Mouse (Mus musculus) thymus, adult 2 months (tissue): ENCODE data around the gene Itpr2.

Source experiments
- CTCF ChIP-seq: fragments of 200-500 bp; IDR thresholded peaks from 2 replicates; pipeline ENCODE4 v1.5.1; 2012; ENCODE audit warnings: mild to moderate bottlenecking, control low read depth, low read length, moderate library complexity, borderline replicate concordance; ENCODE audit not compliant: control insufficient read depth, poor library complexity, insufficient read depth; ENCODE audit errors: extremely low read depth
- POLR2A ChIP-seq: fragments of 200-500 bp; IDR thresholded peaks from 2 replicates; pipeline ENCODE4 v1.6.1; 2012; ENCODE audit warnings: mild to moderate bottlenecking, low read length, control low read depth, moderate library complexity; ENCODE audit not compliant: control insufficient read depth, poor library complexity, insufficient read depth; ENCODE audit errors: extremely low read depth

GRCm38 (mm10) chr6:146387039-146387713 is 114.8 kb downstream of the Itpr2 start:
- TF ChIP-seq CTCF = no peak
- TF ChIP-seq POLR2A = no peak
